Mouse (Mus musculus): ENCODE data around the gene Hist2h3c2. TPM values are rescaled to one million over a fixed set of nuclear protein-coding genes. Genes with fewer than 3 reads are reported as not detected.
"Not testable (repeated sequence)": the region's sequence is repeated elsewhere in the genome, so short reads cannot be mapped to it uniquely, and the experiment has no call there.

Hist2h3c2 gene
- polyA plus RNA-seq, 1 experiment, result 54.3 TPM

DNA sequence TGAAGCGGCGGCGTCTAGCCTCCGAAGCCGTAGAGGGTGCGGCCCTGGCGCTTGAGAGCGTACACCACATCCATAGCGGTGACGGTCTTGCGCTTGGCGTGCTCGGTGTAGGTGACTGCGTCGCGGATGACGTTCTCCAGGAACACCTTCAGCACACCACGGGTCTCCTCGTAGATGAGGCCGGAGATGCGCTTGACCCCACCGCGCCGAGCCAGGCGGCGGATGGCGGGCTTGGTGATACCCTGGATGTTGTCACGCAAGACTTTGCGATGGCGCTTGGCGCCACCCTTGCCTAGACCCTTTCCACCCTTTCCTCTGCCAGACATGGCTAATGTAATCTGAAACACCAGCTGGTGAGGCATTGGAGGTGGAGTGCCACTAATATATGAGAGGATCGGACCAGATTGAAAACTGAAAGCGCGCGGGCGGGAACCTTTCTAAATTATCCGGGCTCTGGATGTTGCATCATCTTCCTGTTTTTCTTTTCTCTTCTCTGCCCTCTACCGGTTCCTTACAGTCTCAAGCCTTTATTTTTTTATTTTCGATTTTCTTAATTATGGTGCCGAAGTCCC, 24.1 kb upstream of the Hist2h3c2 start, which contains the start of gene Hist2h4:
Gene Hist2h4 (minus strand): TSS at position 333 of the 572 bp plus-strand sequence.
- TF ChIP-seq GATA1 (IDR thresholded peaks at IDR 0.05; ENCODE audit: low read length), result no peak

DNA sequence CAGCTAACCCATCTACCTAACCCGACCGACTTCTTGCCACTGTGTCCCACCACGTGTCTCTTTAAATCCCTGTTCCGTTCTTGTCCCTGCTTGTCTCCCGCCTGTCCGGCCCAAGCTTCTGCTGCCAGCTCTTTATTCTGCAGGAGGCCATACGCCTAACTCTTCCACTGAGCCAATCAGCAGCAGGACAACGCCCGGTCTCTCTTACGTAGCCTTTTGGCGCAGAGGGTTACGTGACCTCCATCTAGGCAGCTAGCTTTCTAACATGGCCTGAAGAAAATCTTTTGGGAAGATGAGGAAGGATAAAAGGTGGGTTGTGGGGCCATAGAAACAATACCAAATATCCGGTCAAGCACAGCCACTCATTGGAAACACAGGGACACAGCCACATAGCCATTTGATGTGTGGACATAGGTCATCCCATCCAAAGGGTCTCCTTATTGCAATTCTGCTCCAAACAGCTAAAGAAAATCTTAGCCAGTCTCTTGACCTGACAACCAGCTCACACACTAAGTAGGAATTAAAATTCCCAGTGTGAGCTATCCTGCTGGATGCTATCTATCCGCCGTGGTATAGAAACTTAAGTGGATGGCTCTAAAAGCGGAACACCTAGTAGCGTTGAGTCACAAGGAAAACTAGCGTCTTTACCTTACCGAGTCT, 23.4 kb upstream of the Hist2h3c2 start:
- no peak for TF ChIP-seq GATA1 (IDR thresholded peaks at IDR 0.05; ENCODE audit: low read length)

DNA sequence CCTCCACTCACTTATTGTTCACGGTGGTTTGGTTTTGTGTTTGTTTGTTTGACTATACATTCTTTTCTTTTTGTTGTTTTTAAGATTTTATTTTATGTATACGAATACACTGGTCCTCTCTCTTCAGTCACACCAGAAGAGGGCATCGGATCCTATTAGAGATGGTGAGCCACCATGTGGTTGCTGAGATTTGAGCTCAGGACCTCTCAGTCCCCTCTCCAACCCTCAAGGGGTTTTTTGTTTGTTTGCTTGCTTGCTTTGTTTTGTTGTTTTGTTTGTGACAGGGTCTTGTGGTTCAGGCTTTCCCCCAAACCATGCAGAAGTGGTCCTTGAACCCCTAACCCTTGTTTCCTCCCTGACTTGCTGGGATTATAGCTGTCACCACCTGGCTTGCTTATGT, 22.7 kb upstream of the Hist2h3c2 start:
- no peak for TF ChIP-seq GATA1 (IDR thresholded peaks at IDR 0.05; ENCODE audit: low read length)

DNA sequence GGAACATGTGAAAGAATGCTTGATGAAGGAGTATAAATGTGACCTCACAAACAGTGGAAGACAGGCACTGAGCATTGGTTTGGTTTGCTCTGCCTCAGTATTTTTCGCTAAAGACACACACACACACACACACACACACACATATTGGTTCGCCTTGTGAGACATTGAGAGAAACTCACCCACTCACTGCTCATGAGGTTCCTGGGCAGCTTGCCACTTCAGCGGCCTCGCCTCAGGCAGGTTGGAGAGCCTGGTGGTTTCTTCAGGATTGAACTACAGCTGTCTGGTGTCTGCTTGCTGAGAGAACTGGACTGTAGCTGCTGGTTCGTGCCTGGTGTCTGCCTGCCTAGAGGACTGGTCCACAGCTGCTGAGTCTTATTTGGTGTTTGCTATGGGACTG, 21.3 kb upstream of the Hist2h3c2 start:
- TF ChIP-seq GATA1 (IDR thresholded peaks at IDR 0.05; ENCODE audit: low read length), result no peak

DNA sequence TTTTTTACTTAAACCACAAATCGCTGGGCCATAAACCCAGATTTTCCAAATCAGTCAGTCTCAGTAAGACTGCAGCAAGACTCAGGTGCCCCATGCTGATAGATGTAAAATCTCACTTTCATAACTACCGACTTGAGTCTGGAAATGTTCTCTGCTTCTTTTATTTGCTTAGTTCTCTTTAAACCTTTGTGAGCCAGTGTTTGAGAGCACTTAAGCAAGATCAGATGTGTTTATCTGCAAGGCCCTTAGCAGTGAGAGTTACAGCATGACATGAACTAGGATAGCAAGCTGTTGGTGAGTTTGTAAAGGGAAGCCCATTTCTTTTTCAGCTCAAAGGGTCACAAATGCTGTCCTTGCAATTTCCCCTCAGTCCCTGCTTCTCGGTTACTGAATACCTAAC, 18.3 kb upstream of the Hist2h3c2 start:
- TF ChIP-seq GATA1 (IDR thresholded peaks at IDR 0.05; ENCODE audit: low read length), result no peak

DNA sequence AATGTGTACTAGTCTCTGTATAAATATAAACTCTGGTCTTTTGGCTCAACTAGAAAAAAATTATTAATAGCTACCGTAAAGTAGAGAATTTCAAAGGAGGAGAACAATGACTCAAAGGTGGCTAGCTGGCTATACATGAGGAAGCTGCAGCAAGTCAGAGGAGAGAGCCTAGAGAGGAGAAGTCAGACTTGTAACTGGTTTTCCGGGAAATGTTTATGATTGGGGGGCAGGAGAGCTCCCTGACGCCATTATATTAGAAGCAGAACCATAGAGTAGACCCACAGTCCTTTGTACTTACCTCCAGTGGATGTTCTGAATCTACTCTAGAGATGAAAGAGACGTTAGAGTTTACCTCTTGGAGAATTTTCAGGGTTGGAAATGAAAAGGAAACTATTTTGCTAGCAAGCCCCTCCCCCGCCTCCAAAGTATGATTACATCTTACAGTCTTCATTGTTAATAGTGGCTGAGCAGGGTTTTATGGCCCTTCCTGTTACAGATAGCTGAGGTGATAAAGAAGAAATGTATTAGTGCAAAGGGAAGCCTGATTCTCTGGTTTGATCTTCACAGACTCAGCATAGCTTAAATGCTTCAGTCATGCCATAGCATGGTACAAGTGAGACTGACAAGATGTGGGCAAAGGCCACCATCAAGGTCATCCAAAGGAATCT, 17.1 kb upstream of the Hist2h3c2 start:
- peak; percentile 18 for TF ChIP-seq GATA1 (IDR thresholded peaks at IDR 0.05; ENCODE audit: low read length)

DNA sequence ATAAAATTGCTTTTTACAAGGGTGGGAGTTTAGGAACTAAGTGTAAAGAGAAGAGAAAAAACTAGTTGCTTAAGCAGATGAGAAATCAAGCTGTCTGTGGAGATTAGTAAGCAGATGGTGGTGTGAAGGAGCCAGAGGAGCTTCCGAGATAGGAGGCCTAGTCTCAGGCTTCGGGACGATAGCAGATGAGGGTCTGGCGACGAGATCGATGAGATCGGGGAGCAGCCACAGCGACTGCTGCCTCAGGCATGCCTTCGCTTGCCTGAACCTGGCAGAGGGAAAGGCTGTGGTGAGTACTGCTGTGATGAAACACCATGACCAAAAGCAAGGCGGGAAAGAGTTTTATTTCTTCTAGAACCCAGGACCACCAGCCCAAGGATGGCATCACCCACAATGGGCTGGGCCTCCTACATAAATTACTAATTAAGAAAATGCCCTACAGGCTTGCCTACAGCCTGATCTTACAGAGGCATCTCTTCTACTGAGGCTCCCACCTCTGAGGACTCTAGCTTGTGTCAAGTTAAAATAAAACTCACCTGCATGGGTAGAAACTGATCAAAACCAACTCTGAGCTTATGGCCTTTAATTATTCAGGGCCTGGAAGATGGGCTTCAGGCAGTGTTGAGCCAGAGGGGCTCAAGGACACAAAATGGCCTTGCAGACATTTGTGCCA, 15.9 kb upstream of the Hist2h3c2 start:
- peak; percentile 98 for TF ChIP-seq GATA1 (IDR thresholded peaks at IDR 0.05; ENCODE audit: low read length)

DNA sequence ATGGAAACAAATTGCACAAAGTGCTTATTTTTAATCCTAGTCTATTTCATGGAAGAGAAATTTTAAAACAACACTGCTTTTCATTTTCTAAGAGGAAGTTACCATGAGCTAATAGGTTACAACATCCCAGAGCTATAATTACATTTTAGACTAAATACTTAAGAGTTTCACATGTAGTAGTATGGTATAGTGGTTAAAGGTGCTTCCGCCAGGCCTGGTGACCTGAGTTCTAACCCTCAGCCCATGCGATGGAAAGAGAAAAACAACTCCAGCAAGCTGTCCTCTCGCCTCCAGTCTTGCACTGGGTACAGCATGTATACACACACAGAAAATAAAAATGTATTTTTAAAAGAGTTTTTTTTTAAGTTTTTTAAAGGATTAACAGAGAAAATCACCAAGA, 12.9 kb upstream of the Hist2h3c2 start:
- TF ChIP-seq GATA1 (IDR thresholded peaks at IDR 0.05; ENCODE audit: low read length), result no peak

DNA sequence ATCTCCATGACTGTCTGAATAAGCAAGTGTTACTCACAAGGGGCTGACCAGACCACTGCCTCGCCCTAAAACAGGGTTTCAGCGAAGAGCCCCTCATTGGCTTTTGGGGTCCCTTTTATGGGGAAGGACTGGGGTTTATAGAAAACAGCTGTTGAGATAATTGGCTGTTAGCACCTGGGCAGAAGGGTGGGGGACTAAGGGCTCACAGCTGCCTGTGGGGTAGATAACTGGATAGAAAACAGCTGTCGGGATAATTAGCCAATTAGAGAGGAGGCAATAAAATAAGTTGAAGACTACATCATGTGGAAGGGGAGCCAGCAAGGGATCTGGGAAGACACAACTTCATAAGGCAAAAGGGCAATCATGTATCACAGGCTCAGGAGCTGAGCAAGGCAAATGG, 12.0 kb upstream of the Hist2h3c2 start:
- no peak for TF ChIP-seq GATA1 (IDR thresholded peaks at IDR 0.05; ENCODE audit: low read length)

DNA sequence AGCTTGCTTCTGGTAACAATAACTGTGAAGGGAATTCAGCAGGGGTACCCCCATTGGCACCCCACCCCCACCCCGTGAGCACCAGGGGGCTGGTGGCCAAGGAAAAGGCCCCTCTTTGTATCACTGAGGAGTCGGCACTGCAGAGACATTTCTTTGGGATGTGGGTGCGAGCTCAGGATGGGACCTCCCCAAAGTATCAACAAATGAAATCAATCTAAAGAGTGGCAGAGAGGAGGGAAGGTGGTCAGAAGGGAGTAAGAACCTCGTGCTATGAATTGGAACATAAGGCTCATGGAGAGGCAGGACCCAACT, 10.1 kb upstream of the Hist2h3c2 start:
- no peak for TF ChIP-seq GATA1 (IDR thresholded peaks at IDR 0.05; ENCODE audit: low read length)

DNA sequence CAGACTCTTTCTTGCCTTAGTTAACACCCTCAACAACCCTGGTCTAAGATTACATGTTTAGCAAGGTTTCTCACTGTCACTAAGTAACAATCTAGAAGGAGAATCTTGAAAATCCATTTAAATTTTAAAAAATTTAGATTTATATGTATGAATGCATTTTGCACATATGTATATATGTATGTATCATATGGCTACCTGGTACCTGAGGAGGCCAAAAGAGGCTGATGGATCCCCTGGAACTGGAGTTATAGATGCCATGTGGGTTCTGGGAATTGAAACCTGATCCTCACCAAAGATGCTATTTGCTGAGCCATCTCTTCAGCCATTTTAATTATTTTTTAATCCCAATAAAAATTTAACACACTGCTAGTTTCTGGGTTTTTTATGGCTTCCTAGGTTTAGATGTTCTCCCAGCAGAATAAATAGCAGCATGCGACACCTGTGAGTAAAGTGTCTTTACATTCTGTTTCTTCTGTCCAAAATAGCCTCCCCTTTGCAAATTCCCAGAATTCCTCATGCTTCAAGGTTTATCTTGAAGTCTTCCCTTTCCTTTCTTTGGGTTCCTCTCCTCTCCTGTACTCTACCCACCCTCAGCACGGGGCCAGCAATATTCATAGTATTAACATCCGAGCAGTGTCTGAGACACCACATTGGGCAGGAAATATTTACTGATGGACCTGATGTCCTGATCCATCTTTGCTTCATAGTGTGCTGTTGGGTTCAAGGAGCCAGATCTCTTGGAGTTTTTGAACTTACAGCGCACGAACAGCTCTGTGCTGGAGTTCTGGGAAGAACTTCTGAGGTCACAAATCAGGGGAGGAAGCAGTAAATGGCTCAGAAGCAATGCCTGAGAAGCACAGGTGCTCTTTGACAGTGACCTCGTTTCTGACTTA, 9.5 kb upstream of the Hist2h3c2 start:
- no peak for TF ChIP-seq GATA1 (IDR thresholded peaks at IDR 0.05; ENCODE audit: low read length)

DNA sequence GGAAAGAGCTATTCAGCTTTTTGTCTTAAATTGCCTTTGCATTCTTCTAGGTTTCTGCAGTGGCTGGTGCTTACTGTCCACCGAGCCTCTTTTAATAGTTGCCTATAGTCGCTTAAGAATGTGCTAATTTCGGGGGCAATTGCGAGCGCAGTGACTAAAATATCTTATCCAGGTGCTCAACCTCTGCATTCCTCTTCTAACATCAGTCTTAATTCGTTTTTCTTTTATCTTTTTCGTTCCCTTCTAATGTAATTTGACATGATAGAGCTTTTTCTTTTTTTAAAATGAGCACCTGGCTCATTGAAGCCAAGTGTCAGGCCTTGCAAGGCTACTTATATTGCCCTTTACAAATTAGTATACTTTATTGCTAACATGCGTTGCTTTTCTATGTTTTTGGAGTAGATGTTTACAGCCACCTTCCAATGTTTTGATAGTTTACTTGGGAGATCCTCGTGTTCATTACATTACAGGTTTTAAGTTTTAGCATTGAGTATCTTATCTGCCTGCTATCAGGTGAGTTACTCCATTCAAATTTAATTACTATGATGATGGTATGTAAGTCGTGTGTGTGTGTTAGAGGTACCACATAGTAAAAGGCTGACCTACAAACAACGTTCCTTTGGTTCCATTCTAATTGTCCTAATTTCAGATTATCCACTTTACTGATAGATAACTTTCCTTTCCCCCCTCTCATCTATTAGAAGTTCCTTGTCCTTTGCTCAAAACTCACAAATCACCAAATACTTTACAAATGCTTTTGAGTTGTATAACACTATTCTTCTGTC, 8.6 kb upstream of the Hist2h3c2 start:
- TF ChIP-seq GATA1 (IDR thresholded peaks at IDR 0.05; ENCODE audit: low read length), result no peak

DNA sequence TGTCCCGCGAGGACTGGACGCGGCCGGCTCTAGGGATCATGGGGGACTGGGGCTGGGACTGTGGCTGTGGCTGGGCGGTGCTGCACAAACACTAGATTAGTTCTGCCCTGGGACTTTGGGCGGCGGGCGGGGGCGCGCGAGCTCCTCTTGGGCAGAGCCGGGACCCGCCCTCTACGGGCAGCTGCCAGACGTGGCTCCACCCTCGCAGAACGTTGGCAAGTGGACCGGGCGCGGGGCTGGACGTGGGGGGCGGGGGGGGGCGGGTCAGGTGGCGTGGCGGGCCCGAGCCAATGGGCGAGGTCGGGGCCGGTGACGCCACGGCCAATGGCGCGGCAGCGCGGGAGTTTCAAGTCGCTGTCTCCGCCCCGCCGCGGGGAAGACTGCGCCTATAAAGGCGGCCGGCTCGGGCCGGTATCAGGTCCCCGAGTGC, 7.5 kb upstream of the Hist2h3c2 start, which contains the start of gene Hist2h3c1:
Gene Hist2h3c1 (plus strand): TSS at position 259 of the 430 bp plus-strand sequence.
- not testable (repeated sequence) for TF ChIP-seq GATA1 (IDR thresholded peaks at IDR 0.05; ENCODE audit: low read length)

All from G1E-ER4 (cell line).